In genomic region chr9:27739287-27739686, GRCm38 (mm10) we compare ENCODE assay signal across 9 mouse cellular contexts. TPM values are rescaled to one million over a fixed set of nuclear protein-coding genes. Genes with fewer than 3 reads are reported as not detected.
DNase-seq lines count a peak whose midpoint lies in the region; ATAC-seq and TF ChIP-seq lines count a peak whose summit lies in the region.
"Had no signal": no experiment of that assay in that cellular context is flagged by ENCODE, and none has a peak within 500 bp of the region (broad histone marks: within the 10 kb centered on the region; RNA-seq: fewer than 3 reads in every experiment).

No protein-coding gene starts in this region.

- H3K9me3 ChIP-seq in midbrain, postnatal 0 days (ENCODE audit: low read length): no peaks in the 10 kb centered on the region
- H3K9me3 ChIP-seq in midbrain, embryonic 16.5 days (replicated peaks; ENCODE audit: control insufficient read depth, low read length, poor library complexity, severe bottlenecking): no peaks in the 10 kb centered on the region
- H3K9me3 ChIP-seq: neural tube, embryonic 12.5 days had no signal

- no peaks in the 10 kb centered on the region for H3K36me3 ChIP-seq in midbrain, postnatal 0 days (ENCODE audit: insufficient read depth, low read length)
- H3K36me3 ChIP-seq in midbrain, embryonic 16.5 days (ENCODE audit: control insufficient read depth, insufficient read depth, low read length): no peaks in the 10 kb centered on the region
- H3K36me3 ChIP-seq: neural tube, embryonic 12.5 days had no signal

- 33% methylated on average over 3 of the region's 3 CpGs for WGBS in midbrain, postnatal 0 days
- WGBS in midbrain, embryonic 16.5 days: 32% methylated on average over 3 of the region's 3 CpGs

- no peak overlapping the region for H3K27ac ChIP-seq in midbrain, postnatal 0 days (ENCODE audit: low read depth, low read length)
- no peak overlapping the region for H3K27ac ChIP-seq in midbrain, embryonic 16.5 days (ENCODE audit: low read length)
- H3K27ac ChIP-seq: neural tube, embryonic 12.5 days had no signal

- H3K4me3 ChIP-seq in midbrain, postnatal 0 days (ENCODE audit: low read depth, low read length): no peak overlapping the region
- no peak overlapping the region for H3K4me3 ChIP-seq in midbrain, embryonic 16.5 days (ENCODE audit: low read depth, low read length)
- H3K4me3 ChIP-seq: neural tube, embryonic 12.5 days had no signal

- no peaks in the 10 kb centered on the region for H3K4me1 ChIP-seq in midbrain, postnatal 0 days (ENCODE audit: insufficient read depth, low read length)
- H3K4me1 ChIP-seq in midbrain, embryonic 16.5 days (ENCODE audit: control insufficient read depth, insufficient read depth, low read length): no peaks in the 10 kb centered on the region
- H3K4me1 ChIP-seq: neural tube, embryonic 12.5 days had no signal

- H3K27me3 ChIP-seq in midbrain, postnatal 0 days (ENCODE audit: insufficient read depth, low read length): no peaks in the 10 kb centered on the region
- no peaks in the 10 kb centered on the region for H3K27me3 ChIP-seq in midbrain, embryonic 16.5 days (ENCODE audit: control insufficient read depth, insufficient read depth, low read depth, low read length)
- H3K27me3 ChIP-seq: neural tube, embryonic 12.5 days had no signal

- no peak overlapping the region for H3K4me2 ChIP-seq in midbrain, postnatal 0 days (ENCODE audit: low read depth, low read length, poor library complexity, severe bottlenecking)
- H3K4me2 ChIP-seq in midbrain, embryonic 16.5 days (ENCODE audit: low read length): no peak overlapping the region
- H3K4me2 ChIP-seq: neural tube, embryonic 12.5 days had no signal

- no peak for ATAC-seq in midbrain, postnatal 0 days (ENCODE audit: low FRiP score)
- no peak for ATAC-seq in midbrain, embryonic 16.5 days
- no peak for ATAC-seq in activated CD4-positive, CD25-positive, alpha-beta regulatory T cell, adult 4 months

- H3K9ac ChIP-seq in midbrain, postnatal 0 days (replicated peaks; ENCODE audit: low read length, poor library complexity, severe bottlenecking): no peak overlapping the region
- H3K9ac ChIP-seq in midbrain, embryonic 16.5 days (ENCODE audit: low read depth, low read length): no peak overlapping the region
- H3K9ac ChIP-seq: neural tube, embryonic 12.5 days had no signal

- peak; percentile 5 for DNase-seq in gastrocnemius, adult 18-20 months (ENCODE audit: low spot score)
- no peak for DNase-seq in gastrocnemius, adult 8-10 months (ENCODE audit: low spot score in 2 of 2)
- peak; percentile 26 for DNase-seq in midbrain, postnatal 0 days (ENCODE audit: low spot score)
- peak; percentile 15 for DNase-seq in c-Kit-positive CD71-positive TER-119-positive erythroid progenitor cells, embryonic 14.5 days (ENCODE audit: low spot score)
- DNase-seq in kidney, postnatal 4 days: peak; percentile 65 to 71
- DNase-seq in spleen, postnatal 14 days (ENCODE audit: low spot score in 2 of 2): no peak

- peak; percentile 51 for TF ChIP-seq CTCF in midbrain, postnatal 0 days (IDR thresholded peaks at IDR 0.05)

RNA-seq across cellular contexts. Expression of gene Opcml, which starts 51.3 kb away (rescaled TPM):
- 1 to 10 TPM; 1.6 to 1.7 TPM for total RNA-seq in gastrocnemius, adult 18-20 months (2021)
- total RNA-seq in gastrocnemius, adult 8-10 months (2022): 1 to 10 TPM in 3 of 4 experiments, under 1 TPM in 1; 0.97 to 1.8 (median 1.2) TPM
- 128 and 159 TPM in 2 replicates for total RNA-seq in midbrain, postnatal 0 days (2014; rRNA removed)
- 51.5 and 71.2 TPM in 2 replicates for polyA plus RNA-seq in midbrain, postnatal 0 days (2015; fragmentation: Nextera tagmentation; extraction: Ambion mirVana)
- 67.8 and 73.0 TPM in 2 replicates for polyA plus RNA-seq in midbrain, embryonic 16.5 days (2015; fragmentation: Nextera tagmentation; extraction: Ambion mirVana)
- under 1 TPM in 1 of 2 experiments, not detected in 1; 0.40 TPM for polyA plus RNA-seq in activated CD4-positive, CD25-positive, alpha-beta regulatory T cell, adult 4 months (2017; shearing (Covaris generic))

Comparison
In these comparisons a context has a peak if more than half of its experiments do, and no peak if none do; other contexts are left out.
1. DNase-seq: peak in gastrocnemius, adult 18-20 months (single experiment), midbrain, postnatal 0 days (single experiment), c-Kit-positive CD71-positive TER-119-positive erythroid progenitor cells, embryonic 14.5 days (single experiment) and kidney, postnatal 4 days (2 of 2); none in gastrocnemius, adult 8-10 months (0 of 2) and spleen, postnatal 14 days (0 of 2).
2. RNA of gene Opcml, which starts 51.3 kb away (total RNA-seq): 128 to 159 TPM in midbrain, postnatal 0 days; 1.6 to 1.7 TPM in gastrocnemius, adult 18-20 months and 0.97 to 1.8 TPM in gastrocnemius, adult 8-10 months; every median in the first group is over 10 times any median in the second.